Mouse (Mus musculus) gastrocnemius, postnatal 14 days (tissue): ENCODE results near the gene Svop. TPM values are rescaled to one million over a fixed set of nuclear protein-coding genes. Genes with fewer than 3 reads are reported as not detected.
A peak's percentile ranks its signal among the peaks of the same experiment; 100 is the strongest.

Source experiments
- DNase-seq: peaks from one replicate; pipeline ENCODE4 v3.0.0; 2021; ENCODE audit warnings: mixed read lengths
- intact Hi-C: fragments of 180-260 bp; cut with DNase I; formaldehyde crosslinking; loops from one replicate; pipeline ENCODE4 v1.15.1; 2025; ENCODE audit warnings: low total_unique reads
- total RNA-seq, 2 experiments: library from RNA; stranded (reverse); gene quantifications; 2 replicates each; pipeline ENCODE4 v1.2.3; 2021

Gene Svop
- total RNA-seq, 2 experiments from 2014 or later = not detected

GRCm38 (mm10) chr5:114057129-114057731 lies 34.1 kb downstream of the Svop start:
- intact Hi-C loops = no loop called here
- DNase-seq = no peak

DNA sequence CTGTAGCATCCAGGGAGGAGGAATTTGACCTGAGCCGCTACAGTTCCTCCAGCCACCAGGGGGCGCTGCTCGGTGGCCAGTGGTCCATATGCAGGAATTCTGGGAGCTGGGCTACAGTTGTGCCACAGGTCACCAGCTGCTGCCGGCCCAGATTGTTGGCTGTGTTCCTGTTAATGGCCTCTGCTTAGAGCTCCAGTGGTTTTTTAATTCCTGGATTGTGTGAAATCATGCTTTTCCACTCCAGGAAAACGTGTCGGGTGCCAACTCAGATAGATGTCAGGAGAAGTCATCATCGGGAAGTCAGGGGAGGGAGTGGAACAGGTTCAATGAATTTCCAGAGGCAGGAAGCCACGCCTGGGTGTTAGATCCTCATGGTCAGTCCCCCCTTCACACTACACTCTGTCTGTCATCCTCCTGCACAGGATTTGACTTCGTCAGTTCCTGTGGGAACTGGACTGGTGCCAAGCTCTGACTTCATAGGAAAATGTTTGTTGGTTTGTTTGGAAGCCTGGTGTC lies 39.1 kb downstream of the Svop start:
- peak; percentile 78 for DNase-seq
- intact Hi-C loops = no loop called here

DNA sequence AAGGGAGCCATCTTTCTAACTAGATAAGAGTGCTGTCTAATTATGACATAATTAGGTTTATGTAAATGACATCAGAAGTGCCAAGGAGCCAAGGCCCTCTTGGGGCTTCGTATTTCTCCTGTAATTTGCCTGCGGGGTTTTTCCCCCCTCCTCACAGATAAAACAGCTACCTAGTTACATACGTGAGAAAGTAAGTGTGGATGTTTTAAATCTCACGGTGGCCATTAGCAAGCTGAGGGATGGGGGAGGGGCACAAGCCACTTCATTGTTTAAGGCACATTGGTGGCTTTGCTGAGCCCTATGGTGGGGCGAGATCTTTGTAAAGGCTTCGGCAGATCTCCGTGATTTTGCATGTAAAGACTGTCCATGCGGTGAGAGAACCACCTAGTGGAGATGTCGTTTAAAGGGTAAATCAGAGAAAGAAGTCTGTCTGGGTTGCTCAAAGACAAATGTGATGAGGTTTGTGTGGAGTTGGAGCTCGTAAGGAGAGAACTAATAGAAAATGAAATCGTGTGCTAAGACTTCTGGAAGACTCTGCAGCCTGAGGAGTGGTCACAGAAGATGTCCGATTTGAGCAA lies 42.5 kb downstream of the Svop start:
- intact Hi-C loops = loop anchor here (5.0 to 10.0 kb wide), 4 partner anchors 78 to 256 kb away; partner anchors contain the start of gene Alkbh2
- no peak for DNase-seq

DNA sequence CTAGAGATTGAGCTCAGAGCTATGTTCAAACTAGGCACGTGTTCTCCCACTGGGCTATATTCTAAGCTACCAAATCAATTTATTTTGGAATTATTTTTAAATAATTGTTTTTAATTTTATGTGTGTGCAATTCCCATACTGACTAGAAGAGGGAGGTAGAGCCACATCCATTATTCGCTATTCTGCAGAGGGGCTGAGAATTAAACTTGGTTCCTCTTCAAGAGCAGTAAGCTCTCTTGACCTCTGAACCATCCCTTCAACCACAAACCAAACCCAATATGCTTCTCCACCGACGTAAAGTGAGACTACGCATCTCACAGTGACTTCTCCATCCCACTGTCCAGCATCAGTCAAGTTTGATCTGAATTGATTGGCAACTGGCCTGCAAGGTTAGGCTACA lies 44.2 kb downstream of the Svop start:
- no peak for DNase-seq
- intact Hi-C loops = loop anchor here (5.0 to 10.0 kb wide), 4 partner anchors 80 to 258 kb away; partner anchors contain the start of gene Alkbh2

- no peak for DNase-seq
- intact Hi-C loops = loop anchor here (5.0 to 10.0 kb wide), 4 partner anchors 81 to 258 kb away; partner anchors contain the start of gene Alkbh2
Measured at GRCm38 (mm10) chr5:114046604-114047003, 44.8 kb downstream of the Svop start.

DNA sequence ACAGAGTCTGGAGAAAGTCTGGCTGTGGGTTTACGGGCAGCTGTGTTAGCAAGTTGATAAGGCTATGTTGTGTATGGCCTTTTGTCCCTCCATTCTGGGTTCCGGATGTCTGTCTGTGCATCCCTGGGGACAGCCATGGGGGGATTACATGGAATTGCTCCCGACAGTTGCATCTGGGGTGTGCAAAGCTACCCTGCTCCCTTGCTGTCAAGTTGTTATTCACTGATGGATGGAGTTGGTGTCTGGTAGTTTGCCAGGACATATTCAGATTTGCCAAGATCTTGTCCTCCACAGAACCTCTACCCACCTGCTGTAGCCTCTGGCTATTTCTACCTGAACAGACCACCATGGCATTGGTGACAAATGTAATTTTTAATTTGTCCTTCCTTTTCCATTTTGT lies 45.2 kb downstream of the Svop start:
- intact Hi-C loops = loop anchor here (5.0 to 10.0 kb wide), 4 partner anchors 81 to 259 kb away; partner anchors contain the start of gene Alkbh2
- no peak for DNase-seq

DNA sequence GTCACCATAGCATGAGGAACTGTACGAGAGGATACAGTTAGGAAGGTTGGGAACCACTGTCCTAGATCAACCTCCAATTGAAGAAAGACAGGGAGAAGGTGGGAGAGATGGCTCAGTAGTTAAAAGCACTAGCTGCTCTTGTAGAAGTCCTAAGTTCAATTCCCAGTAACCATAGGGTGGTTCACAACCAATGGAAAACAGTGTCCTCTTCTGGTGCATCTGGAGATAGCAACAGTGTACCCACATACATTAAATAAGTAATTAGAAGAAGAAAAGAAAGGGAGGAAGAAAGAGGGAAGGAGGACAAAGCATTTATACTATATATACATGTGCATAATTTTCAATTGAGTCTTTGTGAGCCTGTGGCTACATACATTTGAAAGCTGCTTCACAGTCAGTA lies 46.2 kb downstream of the Svop start:
- no peak for DNase-seq
- intact Hi-C loops = loop anchor here (5.0 to 10.0 kb wide), 4 partner anchors 82 to 260 kb away; partner anchors contain the start of gene Alkbh2

DNA sequence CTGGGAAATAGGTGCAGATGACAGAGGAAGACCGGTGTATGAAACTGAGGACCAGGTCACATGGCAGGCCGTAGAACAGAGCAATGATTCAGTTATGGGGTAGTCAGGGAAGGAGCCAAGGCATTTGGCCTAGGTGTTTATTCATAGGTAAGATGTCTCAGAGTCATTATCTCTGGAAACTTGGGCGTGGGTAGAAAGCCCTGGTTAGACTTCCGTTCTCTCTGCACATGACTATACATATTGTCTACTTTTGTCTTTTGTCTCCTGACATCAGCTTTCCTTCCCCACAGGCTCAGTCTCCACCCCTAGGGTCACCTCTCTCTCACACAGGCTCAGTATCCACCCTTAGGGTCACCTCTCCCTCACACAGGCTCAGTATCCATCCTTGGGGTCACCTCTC lies 47.6 kb downstream of the Svop start:
- no peak for DNase-seq
- intact Hi-C loops = loop anchor here (10.0 kb wide), 2 partner anchors 189 to 261 kb away; no protein-coding TSS in a partner anchor

DNA sequence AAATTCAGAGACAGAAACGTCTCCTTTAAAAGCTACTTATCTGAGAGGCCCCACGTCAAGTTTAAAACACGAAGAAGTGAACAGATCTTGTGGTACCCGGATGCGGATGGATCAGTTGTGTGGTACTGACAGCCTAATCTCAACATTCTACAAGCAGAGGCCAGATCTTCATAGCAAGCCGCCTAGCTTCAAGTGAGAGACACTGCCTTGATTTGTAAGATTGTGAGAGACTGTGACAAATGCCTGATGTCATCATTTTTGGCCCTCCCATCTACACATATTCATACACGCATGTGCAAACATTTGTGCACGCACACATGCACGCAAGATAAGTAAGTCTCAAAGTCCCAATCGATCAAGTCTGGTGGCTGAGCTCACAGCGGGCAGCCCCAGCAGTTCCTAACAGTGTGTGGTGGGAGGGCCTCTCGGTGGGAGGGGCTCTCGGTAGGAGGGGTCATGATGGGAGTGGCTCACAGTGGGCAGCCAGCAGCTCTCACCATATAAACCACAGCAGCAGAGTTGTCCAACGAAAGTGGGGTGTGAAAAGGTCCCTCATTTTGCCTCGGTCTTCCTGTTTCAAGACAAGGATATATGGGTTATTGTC lies 49.9 kb downstream of the Svop start:
- peak; percentile 22 for DNase-seq
- intact Hi-C loops = loop anchor here (10.0 kb wide), 2 partner anchors 187 to 263 kb away; no protein-coding TSS in a partner anchor

DNA sequence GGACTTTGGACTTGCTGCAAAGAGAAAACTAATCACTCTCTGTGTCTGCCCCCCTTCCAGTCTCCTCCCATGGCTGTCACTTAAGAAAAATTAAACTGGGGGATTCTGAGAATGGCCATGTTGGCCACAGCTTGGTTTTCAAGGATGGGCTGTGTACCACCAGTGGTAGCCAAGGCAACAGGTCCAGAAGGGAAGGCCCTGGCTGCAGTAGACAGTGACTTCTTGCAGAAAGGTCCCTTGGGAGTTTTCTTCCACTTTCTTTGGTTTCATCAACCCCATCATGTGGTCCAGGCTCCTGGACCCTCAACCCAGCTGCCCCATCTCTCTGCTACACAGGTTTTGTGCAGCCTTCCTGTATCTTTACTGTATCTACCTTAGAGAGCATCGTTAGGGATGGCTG lies 50.5 kb downstream of the Svop start:
- no peak for DNase-seq
- intact Hi-C loops = loop anchor here (10.0 kb wide), 2 partner anchors 186 to 264 kb away; no protein-coding TSS in a partner anchor

DNA sequence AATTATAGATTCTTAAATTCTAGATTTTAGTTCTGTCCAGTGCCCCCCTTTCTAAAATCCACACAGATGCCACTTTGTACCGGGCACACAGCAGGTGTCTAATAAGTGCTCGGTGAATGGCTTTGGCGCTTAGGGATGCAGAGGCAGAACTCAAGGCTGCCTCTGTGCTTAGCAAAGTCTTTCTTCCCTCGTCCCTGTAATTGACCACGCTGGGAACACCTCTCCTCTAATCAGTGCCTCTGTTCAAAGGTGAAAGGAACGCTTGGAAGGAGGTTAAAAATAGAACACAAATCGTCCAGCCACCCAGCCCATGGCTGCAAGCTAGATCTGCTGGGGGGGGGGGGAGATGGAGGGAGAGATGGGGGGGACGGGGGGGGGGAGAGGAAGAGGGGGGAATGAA lies 50.9 kb downstream of the Svop start:
- intact Hi-C loops = loop anchor here (10.0 kb wide), 2 partner anchors 186 to 264 kb away; no protein-coding TSS in a partner anchor
- no peak for DNase-seq

DNA sequence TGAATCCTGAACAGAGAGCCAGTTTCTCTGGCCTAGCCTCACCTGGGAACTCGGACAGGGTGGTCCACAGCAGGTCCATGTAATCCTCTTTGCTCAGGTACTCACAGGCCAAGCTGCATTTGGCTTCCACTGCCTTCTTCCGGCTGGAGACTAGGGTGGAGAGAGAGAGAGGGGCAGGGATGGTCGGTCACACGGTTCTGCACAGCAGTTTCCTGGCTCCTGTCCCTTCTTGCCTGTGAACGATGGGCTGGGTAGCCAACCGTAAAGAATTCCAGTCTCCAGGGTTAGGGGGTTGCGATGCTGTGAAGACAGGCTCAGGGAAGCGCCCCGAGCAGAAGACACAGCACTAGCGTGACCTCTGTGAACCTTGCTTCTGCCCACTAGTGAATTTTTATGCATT lies 56.3 kb downstream of the Svop start:
- intact Hi-C loops = no loop called here
- no peak for DNase-seq

- intact Hi-C loops = no loop called here
- DNase-seq = no peak
Measured at GRCm38 (mm10) chr5:114034393-114034792, 57.0 kb downstream of the Svop start.

DNA sequence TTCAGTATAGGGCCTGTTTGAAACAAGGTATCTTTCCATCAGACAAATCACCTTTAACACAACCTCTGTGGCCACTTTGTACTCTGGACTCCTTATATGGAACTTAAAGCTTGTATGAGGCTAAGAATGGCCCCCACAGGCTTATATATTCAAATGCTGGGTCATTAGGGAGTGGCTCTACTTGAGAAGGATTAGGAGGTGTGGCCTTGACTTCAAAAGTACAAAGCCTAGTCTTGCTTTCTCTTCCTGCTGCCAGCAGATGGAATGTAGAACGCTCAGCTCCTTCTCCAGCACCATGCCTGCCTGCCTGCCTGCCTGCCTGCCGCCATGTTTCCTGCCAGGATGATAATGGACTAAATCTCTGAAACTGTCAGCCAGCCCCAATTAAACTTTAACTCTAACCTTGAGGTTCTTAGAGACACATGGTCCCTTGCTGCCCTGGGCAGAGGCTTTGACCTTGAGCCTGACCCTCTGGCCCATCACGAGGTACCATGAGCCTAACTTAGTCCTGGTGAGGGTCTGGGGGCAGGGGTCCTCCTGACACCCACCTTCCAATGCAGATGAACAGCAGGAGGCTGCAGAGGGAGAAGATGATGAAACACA lies 59.1 kb downstream of the Svop start:
- intact Hi-C loops = no loop called here
- no peak for DNase-seq

DNA sequence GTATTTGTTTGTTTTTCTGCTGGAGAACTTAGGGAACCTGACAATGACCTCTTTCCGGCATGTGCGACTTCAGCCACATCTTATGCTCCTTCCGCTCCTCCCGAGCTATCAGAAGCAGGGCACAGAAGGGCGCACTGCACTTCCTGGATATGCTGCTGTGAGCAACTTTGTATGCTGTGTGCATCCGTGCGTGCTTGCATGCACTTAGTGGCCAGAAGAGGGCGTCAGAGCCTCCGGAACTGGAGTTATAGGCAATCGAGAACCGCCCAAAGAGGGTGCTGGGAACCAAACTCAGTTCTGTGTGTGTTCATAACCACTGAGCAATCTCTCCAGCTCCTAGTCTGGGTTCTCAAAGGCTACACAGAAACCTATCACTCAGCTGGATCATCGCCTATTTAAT lies 60.7 kb downstream of the Svop start:
- no peak for DNase-seq
- intact Hi-C loops = no loop called here

- intact Hi-C loops = no loop called here
- no peak for DNase-seq
Measured at GRCm38 (mm10) chr5:114028111-114028510, 63.3 kb downstream of the Svop start.

DNA sequence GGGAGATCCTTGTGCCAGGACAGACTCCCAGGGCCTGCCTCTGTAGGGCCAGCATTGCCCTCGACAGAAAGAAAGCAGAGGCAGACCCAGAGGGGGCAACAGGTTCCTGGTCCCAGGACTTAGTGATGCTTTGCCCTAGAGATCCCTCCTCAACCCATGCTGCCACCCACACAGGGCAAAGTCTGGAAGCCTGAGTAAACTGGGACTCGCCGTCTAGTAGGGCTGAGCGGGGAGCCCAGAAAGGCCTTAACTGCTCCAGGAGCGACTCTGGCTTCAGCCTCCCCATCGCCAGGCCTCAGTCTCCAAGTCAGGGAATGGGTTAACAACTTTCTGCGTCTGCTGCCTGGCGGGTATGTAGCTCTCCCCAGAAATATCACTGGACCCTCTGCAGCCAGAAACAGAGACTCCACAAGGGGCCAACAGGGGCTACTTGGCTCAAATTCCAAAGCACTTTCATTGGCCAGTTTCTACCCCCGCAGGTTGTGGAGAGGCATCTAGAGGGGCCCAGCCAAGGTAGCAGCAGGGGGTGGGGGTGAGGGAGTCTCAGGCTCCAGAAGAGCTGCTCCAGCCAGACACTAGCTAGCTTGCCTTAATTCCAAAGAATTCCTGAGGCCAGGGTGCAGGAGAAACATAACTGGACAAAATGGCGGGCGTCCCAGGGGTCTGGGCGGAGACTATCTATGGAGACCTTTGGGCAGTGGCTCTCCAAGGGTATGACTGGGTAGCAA lies 64.0 kb downstream of the Svop start:
- DNase-seq = no peak
- intact Hi-C loops = no loop called here

GRCm38 (mm10) chr5:114024885-114025284 lies 66.5 kb downstream of the Svop start:
- intact Hi-C loops = no loop called here
- DNase-seq = no peak

DNA sequence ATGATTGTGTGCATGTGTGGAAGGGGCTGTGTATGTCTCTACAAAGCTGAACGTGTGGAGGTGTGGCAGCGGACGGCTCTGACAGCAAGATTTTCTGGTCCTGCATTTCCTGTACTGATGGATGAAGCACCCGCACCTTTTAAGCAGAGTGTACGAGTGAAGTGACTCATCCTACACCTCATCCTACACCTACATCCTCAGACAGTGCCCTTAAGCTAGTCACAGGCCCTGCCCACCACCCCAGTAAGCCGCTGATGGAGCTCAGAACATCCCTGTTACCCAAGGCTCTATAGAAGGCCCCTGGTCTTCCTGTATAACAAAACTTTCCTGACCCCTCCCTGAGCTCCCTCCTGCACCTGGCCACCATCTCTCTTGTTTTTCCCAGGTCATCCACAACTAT lies 67.0 kb downstream of the Svop start:
- intact Hi-C loops = no loop called here
- no peak for DNase-seq
